Mouse (Mus musculus) testis, postnatal 10 days (tissue): ENCODE measurements around the gene Dclk3.

ENCODE experiments used
- DNase-seq: peaks from one replicate; pipeline ENCODE4 v3.0.0; 2021; ENCODE audit warnings: low spot score

Dclk3 gene

DNA sequence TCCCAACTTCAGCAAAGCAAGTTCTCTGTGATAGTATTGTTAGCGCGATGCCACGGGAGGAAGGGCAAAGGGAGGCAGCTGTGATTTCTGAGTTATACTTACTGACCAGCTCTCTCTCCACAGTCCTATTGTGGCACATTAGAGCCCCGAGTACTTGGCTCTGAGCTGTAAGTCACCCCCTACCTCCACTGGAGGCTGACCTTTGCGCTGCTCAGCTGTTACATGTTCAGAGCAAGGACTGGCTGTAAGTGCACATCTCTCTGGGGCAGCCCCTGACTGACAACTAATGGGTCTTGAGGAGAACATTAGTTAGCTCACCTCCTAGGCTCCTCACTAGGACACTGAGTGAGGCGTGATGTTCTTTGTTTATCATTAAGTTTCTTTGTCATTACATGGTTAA is 1.6 kb downstream of the Dclk3 start:
- no peak for DNase-seq

DNA sequence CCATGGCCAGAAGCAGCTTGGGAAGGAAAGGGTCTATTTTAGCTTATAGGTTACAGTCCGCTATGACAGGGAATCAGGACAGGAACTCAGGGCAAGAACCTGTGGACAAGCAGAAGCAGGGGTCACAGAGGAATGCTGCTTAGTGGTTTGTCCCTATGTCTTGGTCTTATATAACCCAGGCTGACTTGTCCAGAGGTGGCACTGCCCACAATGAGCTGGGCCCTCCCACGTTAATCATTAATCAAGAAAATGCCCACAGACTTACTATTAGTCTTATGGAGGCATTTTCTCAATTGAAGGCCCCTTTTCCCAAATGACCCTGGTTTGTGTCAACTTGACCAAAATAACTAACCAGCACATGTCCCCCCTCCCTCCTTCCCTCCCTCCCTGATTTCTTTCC is 2.3 kb downstream of the Dclk3 start:
- no peak for DNase-seq

GRCm38 (mm10) chr9:111446204-111446603 is 7.3 kb downstream of the Dclk3 start:
- DNase-seq = no peak

GRCm38 (mm10) chr9:111448976-111449375 is 10.1 kb downstream of the Dclk3 start:
- no peak for DNase-seq

DNA sequence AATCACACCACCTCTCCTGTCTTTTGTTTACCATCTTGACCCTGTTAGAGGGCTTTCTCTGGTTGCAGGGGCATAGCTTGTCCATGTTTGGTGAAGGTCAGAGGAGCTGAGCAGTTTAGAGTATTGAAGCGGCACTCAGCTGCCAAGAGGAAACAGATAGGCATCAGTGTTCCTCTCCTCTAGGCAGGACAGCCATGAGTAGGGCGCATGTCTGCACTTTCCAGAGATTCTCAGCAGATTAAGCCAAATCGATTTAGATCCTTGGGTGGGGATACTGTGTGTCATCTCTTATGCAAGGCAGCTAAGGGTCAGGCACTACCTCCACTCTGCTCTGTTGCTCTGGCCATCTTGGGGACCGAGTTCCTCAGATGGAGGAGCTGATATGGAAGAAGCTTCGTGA is 11.0 kb downstream of the Dclk3 start:
- DNase-seq = no peak

DNA sequence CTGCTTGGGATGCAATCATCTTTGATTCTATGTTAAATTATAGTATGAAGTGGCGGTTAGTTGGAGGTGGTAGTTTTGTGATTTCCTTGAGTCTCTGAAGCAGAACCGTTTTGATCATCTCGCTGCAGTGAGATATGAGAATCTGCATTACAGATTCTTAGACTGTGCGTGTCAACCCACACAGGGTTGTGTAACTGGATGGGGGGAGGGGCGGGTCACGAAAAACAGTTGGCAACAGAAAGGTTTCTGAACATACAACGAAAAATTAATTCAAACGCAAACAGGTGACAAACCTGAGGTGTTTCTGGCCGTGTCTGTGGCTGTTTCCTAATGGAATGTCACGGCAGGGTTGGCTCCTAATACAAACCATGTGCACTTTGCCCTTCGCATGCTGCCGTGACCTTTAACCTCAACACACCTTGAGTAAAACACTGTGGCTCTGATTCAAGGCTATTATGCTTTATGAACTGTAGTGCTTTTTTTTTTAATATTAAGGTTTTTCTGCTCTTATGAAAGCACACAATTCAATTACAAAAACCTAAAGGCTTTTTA is 12.0 kb downstream of the Dclk3 start:
- no peak for DNase-seq

DNA sequence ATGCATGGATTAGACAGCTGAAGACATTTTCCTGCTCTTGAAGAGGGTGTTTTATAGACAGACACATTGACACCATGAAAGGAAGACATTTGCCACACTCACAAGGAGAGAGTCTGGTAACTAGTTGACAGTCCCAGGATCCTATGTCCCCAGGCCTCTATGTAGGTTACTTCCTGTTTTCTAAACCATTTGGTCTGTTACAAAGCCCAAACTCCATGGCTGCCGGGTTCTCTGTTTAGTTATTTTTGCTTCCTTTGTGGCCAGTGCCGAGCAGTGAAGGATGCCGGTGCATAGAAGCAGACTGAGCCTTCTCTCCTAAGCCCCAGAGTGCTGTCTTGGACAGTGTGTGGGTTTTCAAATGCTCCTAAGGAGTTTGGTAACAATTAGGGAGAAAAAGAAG is 15.0 kb downstream of the Dclk3 start:
- DNase-seq = no peak

GRCm38 (mm10) chr9:111457176-111457935 is 18.5 kb downstream of the Dclk3 start:
- DNase-seq = no peak

DNA sequence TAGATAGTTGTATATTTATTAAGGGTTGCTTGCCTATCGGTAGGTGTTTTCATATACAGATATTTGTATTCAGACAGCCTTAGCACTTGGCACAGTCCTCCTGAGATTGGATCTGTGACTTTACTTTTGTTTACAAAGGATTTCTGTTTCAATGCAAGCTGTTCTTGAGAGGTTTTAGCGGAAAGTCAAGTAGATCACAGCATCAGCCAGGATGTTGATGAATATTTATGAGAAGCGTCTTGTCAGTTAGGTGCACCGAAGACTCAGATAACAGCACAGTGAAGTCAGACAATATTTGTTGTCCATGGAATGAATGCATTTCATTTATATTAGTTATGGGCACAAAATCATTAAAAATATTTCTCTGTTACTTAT is 19.0 kb downstream of the Dclk3 start:
- no peak for DNase-seq

DNA sequence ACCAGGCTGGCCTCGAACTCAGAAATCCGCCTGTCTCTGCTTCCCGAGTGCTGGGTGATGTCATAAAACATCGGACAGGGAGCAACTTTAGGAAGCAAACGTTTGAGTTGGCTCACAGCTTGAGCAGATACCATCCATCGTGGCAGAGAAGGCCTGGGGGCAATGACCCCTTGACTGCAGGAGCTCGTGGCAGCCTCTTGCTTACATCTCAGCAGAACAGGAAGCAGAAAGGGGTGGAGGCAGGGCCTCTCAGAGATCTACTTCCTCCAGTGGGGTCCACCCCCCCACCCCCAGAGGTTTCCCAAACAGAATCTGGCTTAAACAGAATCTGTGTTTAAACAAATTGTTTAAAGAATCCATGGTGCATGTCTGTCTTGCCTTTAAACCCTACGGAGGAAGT is 20.6 kb downstream of the Dclk3 start:
- no peak for DNase-seq

DNA sequence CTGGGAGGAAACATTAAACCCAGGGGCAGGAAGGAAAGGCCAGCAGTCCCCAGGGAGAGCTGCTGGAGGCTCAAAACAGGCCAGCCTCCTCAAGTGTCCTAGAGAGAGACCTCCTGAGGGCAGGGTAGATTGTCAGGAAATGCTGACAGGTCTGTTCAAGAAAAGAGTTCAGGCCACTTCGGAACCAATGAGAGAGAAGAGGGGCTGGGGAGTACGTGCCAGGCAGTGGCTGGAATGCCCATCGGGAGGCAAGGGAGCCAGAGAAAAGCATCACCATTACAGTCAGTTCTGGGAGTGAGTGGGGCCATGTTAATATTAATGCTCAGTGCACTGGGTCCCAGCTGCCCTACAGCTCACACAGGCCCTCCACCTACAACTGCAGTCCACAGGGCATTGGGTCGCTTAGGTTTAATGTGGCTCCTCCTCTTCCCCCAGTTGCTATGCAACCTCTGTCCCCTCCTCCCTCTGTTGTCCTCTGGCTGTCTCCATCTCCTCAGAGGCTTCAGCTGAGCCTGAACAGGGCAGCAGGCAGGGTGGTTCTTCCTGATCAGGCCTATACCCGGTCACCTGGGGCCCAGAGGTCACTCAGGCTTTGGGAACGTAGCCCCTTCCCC is 21.4 kb downstream of the Dclk3 start:
- no peak for DNase-seq

DNA sequence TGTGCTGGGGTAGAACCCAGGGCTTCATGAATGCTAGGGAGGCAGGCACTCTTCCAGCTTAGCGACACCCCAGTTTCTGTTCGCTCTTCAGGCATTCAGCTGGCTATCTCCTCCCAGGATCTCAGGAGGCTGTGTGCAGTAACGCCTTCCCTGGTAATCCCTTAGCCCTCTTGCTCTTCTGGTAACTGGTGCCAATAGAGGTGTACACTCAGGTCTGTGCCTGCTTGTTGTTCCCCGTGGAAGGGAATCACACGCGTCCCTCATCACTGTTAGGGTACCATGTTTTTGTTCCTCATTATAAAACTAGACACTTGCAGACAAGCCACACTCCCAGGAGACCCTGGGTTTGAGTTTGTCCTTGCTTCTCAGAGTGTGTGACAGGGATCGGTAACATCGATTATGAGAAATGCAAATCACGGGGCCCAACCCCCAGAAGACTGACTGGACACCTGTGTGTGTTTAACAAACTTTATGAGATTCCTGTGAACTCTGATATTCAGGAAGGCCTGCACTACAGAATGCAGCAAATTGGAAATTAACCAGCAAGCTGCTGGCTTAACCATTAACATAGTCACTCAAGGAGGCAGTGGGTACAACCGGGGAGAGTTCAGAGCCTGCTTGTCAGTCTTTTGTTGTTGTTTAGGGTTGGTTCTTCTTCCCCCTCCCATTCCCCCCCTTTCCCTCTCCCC is 22.7 kb downstream of the Dclk3 start:
- no peak for DNase-seq

DNA sequence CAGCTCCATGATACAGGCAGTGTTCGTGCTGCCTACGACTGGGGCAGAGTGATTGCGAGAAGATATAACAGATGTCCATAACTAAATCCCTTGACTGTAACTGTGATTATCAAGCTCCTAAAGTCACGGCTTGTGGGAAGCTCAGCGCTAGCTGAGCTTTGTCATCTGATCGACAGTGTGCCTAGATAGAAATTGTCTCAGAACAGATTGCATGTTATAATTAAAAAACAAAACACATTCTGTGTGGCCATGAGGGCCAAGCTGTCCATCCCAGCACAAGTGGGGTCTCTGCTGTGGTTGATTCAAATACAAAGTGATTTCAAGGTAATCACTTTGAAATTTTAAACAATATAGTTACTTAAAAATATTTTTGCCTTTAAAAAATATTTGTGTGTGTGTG is 26.8 kb downstream of the Dclk3 start:
- DNase-seq = no peak

- no peak for DNase-seq
These were observed 35.0 kb downstream of the Dclk3 start for GRCm38 (mm10) chr9:111473686-111474457.

DNA sequence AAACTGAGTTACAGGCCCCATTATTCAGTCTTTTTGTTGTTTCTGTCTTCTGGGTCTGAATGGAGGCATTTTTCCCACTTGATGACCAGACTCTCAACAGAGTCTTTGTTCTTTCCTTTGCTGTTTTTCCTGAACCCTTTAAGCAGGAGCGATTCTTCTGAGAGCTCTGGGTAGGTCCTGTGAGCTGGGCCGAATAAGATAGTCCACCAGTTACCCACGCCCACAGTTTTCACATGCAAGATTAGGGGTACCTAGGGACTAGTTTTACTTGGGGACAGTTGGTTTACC is 35.5 kb downstream of the Dclk3 start:
- DNase-seq = no peak

GRCm38 (mm10) chr9:111475281-111475680 is 36.4 kb downstream of the Dclk3 start:
- DNase-seq = no peak

- no peak for DNase-seq
These were observed 37.1 kb downstream of the Dclk3 start for GRCm38 (mm10) chr9:111475973-111476372.

- no peak for DNase-seq
These were observed 37.7 kb downstream of the Dclk3 start for GRCm38 (mm10) chr9:111476479-111477016.

- no peak for DNase-seq
These were observed 40.1 kb downstream of the Dclk3 start for GRCm38 (mm10) chr9:111478853-111479490.

DNA sequence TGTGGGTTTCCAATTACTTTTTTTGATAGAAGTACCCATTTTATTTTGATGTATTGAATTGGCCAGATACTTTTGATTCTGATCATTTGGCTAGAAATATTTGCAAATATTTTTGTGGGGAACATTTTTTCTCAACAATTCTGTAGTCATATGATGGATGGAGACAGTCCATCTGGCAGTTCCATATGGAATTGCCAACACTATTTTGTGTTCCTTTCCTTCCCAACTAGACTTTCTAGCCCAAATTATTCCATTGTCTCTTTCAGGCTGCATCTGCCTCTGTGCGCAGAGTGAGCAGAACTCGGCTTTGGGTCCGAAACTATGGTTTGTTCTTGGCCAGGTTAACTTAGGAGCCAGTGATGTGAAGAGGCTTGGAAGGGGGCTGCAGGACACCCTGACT is 42.1 kb downstream of the Dclk3 start:
- no peak for DNase-seq

DNA sequence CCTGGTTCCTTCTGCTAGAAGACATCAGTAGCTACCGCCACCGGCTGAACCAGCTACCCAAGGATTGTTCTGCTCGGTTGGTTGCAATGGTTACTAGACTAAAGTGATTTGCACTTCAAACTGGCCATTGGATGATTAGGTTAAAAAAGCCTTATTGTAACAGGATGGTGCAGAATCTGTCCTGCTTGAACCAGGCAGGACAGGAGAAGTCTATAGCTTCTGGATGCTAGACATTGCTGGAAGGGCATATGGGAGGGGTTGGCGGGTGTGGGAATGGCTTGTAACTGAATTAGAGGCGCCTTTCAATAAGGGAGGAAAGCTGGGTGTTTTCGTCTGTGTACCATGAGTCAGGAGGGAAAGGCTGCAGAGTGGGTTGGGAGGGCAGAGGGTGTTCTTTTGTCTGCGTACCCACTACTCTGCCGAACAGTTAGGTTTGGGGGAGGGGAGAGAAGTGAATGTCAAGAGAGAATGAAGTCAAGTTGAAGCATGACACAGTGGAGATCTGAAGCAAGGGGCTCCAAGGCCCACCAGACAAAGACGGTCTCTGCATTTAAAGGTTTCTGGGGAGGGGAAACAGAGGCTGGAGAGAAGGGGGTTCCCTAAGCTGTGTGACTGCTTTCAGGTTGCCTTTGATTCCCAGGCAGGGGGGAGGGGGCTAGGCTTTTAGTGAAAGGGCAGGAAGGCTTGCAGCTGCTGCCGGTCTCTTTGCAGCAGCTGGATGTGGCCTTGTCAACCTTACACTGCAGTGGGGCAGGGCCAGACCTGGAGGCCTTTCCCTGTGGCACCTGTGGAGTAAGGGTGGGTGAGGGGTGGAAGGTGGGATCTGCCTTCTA is 48.0 kb downstream of the Dclk3 start:
- no peak for DNase-seq
